Mouse (Mus musculus): ENCODE measurements around the gene Hba-x.
"Not testable (repeated sequence)": the region's sequence is repeated elsewhere in the genome, so short reads cannot be mapped to it uniquely, and the experiment has no call there.

DNA sequence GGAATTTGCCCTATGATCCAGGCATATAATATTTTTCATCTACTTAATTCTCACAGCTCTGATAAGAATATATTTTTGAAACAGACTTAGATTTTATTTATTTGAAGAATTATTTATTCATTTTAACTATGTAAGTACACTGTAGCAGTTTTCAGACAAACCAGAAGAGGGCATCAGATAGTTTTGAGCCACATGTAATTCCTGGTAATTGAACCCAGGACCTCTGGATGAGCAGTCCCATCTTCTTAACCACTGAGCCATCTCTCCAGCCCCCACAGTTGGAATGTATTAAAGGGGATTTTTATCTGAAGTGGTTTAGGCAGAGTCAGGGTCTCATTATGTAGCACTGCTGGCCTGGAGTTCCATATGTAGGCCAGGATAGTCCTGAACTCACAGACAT is 9.7 kb downstream of the Hba-x start:
- TF ChIP-seq FLI1 (IDR thresholded peaks at IDR 0.05; ENCODE audit: low read length); GATA1 (IDR thresholded peaks at IDR 0.05; ENCODE audit: borderline replicate concordance, low read length): not testable (repeated sequence)

Data from megakaryocyte, embryonic 14.5 days (primary cell).